Mouse (Mus musculus) liver, adult (tissue): ENCODE results near the gene Gpr83.

Experiments used
- GATA4 ChIP-seq: IDR thresholded peaks from 2 replicates; pipeline ENCODE4 v1.6.1; 2014; ENCODE audit warnings: mild to moderate bottlenecking, low read length; ENCODE audit not compliant: insufficient replicate concordance

Gene Gpr83

GRCm38 (mm10) chr9:14890699-14891098, 30.7 kb downstream of the Gpr83 start:
- no peak for TF ChIP-seq GATA4

- no peak for TF ChIP-seq GATA4
These were observed 31.9 kb downstream of the Gpr83 start for GRCm38 (mm10) chr9:14891891-14892290.

- no peak for TF ChIP-seq GATA4
These were observed 33.4 kb downstream of the Gpr83 start for GRCm38 (mm10) chr9:14893388-14893787.

- TF ChIP-seq GATA4: no peak
These were observed 34.6 kb downstream of the Gpr83 start for GRCm38 (mm10) chr9:14894628-14895027.

- no peak for TF ChIP-seq GATA4
These were observed 35.3 kb downstream of the Gpr83 start for GRCm38 (mm10) chr9:14895237-14895835.

- no peak for TF ChIP-seq GATA4
These were observed 37.1 kb downstream of the Gpr83 start for GRCm38 (mm10) chr9:14897102-14897501.

- TF ChIP-seq GATA4: no peak
These were observed 41.7 kb downstream of the Gpr83 start for GRCm38 (mm10) chr9:14901757-14902156.

GRCm38 (mm10) chr9:14902416-14902815, 42.4 kb downstream of the Gpr83 start:
- TF ChIP-seq GATA4: no peak

- TF ChIP-seq GATA4: no peak
These were observed 43.0 kb downstream of the Gpr83 start for GRCm38 (mm10) chr9:14903006-14903405.

GRCm38 (mm10) chr9:14903581-14904378, 43.8 kb downstream of the Gpr83 start, which contains the start of gene Izumo1r:
TSS of gene Izumo1r (minus strand) at chr9:14903949.
- no peak for TF ChIP-seq GATA4

GRCm38 (mm10) chr9:14904741-14905475, 44.9 kb downstream of the Gpr83 start:
- no peak for TF ChIP-seq GATA4

GRCm38 (mm10) chr9:14905956-14906355, 45.9 kb downstream of the Gpr83 start:
- no peak for TF ChIP-seq GATA4

- TF ChIP-seq GATA4: no peak
These were observed 47.9 kb downstream of the Gpr83 start for GRCm38 (mm10) chr9:14907816-14908415.

GRCm38 (mm10) chr9:14909981-14910380, 50.0 kb downstream of the Gpr83 start:
- no peak for TF ChIP-seq GATA4

- no peak for TF ChIP-seq GATA4
These were observed 52.0 kb downstream of the Gpr83 start for GRCm38 (mm10) chr9:14912037-14912436.

GRCm38 (mm10) chr9:14917661-14918060, 57.7 kb downstream of the Gpr83 start:
- no peak for TF ChIP-seq GATA4
